Mouse (Mus musculus) thymus, postnatal 10 days (tissue): ENCODE results near the gene Tnfaip2.

ENCODE experiments used
- DNase-seq, 2 experiments: peaks; one replicate each; pipeline ENCODE4 v3.0.0; 2021; ENCODE audit warnings: low spot score in 2 of 2

Tnfaip2 gene

GRCm38 (mm10) chr12:111445161-111445889 lies 3.1 kb downstream of the Tnfaip2 start:
- DNase-seq: no peak

GRCm38 (mm10) chr12:111445890-111446613 lies 3.8 kb downstream of the Tnfaip2 start:
- no peak for DNase-seq

- DNase-seq: no peak
These were observed 4.5 kb downstream of the Tnfaip2 start for GRCm38 (mm10) chr12:111446745-111447144.

- no peak for DNase-seq
These were observed 5.1 kb downstream of the Tnfaip2 start for GRCm38 (mm10) chr12:111447350-111447749.

- DNase-seq: no peak
These were observed 5.9 kb downstream of the Tnfaip2 start for GRCm38 (mm10) chr12:111447898-111448760.

GRCm38 (mm10) chr12:111448931-111449705 lies 6.8 kb downstream of the Tnfaip2 start:
- no peak for DNase-seq

GRCm38 (mm10) chr12:111450359-111450758 lies 8.1 kb downstream of the Tnfaip2 start:
- DNase-seq: no peak

GRCm38 (mm10) chr12:111451561-111451960 lies 9.3 kb downstream of the Tnfaip2 start:
- DNase-seq: no peak

- DNase-seq: no peak
These were observed 11.8 kb downstream of the Tnfaip2 start for GRCm38 (mm10) chr12:111454021-111454420.

GRCm38 (mm10) chr12:111454543-111455280 lies 12.4 kb downstream of the Tnfaip2 start:
- DNase-seq: no peak

GRCm38 (mm10) chr12:111455311-111455846 lies 13.1 kb downstream of the Tnfaip2 start:
- DNase-seq: no peak

GRCm38 (mm10) chr12:111455860-111456259 lies 13.6 kb downstream of the Tnfaip2 start:
- no peak for DNase-seq

GRCm38 (mm10) chr12:111457742-111458141 lies 15.5 kb downstream of the Tnfaip2 start:
- no peak for DNase-seq

- DNase-seq: no peak
These were observed 21.3 kb downstream of the Tnfaip2 start for GRCm38 (mm10) chr12:111463570-111463969.

GRCm38 (mm10) chr12:111466369-111466768 lies 24.1 kb downstream of the Tnfaip2 start:
- no peak for DNase-seq

GRCm38 (mm10) chr12:111468206-111468605 lies 25.9 kb downstream of the Tnfaip2 start:
- DNase-seq: no peak

GRCm38 (mm10) chr12:111469507-111469906 lies 27.2 kb downstream of the Tnfaip2 start:
- DNase-seq: peak; percentile 34 to 82

- DNase-seq: no peak
These were observed 28.9 kb downstream of the Tnfaip2 start for GRCm38 (mm10) chr12:111471119-111471518.

GRCm38 (mm10) chr12:111471721-111472120 lies 29.5 kb downstream of the Tnfaip2 start:
- DNase-seq: no peak

GRCm38 (mm10) chr12:111472886-111473285 lies 30.6 kb downstream of the Tnfaip2 start:
- no peak for DNase-seq
